Mouse (Mus musculus) liver, postnatal 0 days (tissue): ENCODE data around the gene Best3. TPM values are rescaled to one million over a fixed set of nuclear protein-coding genes. Genes with fewer than 3 reads are reported as not detected.
"Not testable (repeated sequence)": the region's sequence is repeated elsewhere in the genome, so short reads cannot be mapped to it uniquely, and the experiment has no call there.

Source experiments
- ATAC-seq: fragments of 200-750 bp; cut with Nextera tagmentation; 2 replicates; pipeline ENCODE4 v1.8.0; 2017; ENCODE audit warnings: mild to moderate bottlenecking, moderate library complexity
- DNase-seq: peaks from one replicate; pipeline ENCODE4 v3.0.0-alpha.2; 2016
- H3K27ac ChIP-seq: fragments of 300-500 bp; sonication (generic); 2 replicates; pipeline ENCODE4 v1.5.1; 2014; ENCODE audit warnings: antibody characterized with exemption, moderate library complexity, mild to moderate bottlenecking, low read depth
- H3K27me3 ChIP-seq: fragments of 300-500 bp; sonication (generic); 2 replicates; pipeline ENCODE4 v1.6.1; 2014; ENCODE audit warnings: low read length, control low read depth, mixed read lengths; ENCODE audit not compliant: insufficient read depth
- H3K36me3 ChIP-seq: fragments of 300-500 bp; sonication (generic); replicated peaks from 2 replicates; pipeline ENCODE4 v1.6.1; 2014; ENCODE audit warnings: mild to moderate bottlenecking, control low read depth, low read length, moderate library complexity, mixed read lengths; ENCODE audit not compliant: insufficient read depth
- H3K4me1 ChIP-seq: fragments of 300-500 bp; sonication (generic); 2 replicates; pipeline ENCODE4 v1.6.1; 2014; ENCODE audit warnings: antibody characterized with exemption, mild to moderate bottlenecking, control low read depth; ENCODE audit not compliant: insufficient read depth
- H3K4me2 ChIP-seq: fragments of 300-500 bp; sonication (generic); 2 replicates; pipeline ENCODE4 v1.6.1; 2014; ENCODE audit warnings: low read depth, mild to moderate bottlenecking, low read length, moderate library complexity, mixed read lengths
- H3K4me3 ChIP-seq: fragments of 300-500 bp; sonication (generic); 2 replicates; pipeline ENCODE4 v1.5.1; 2014; ENCODE audit warnings: low read depth, low read length
- H3K9ac ChIP-seq: fragments of 300-500 bp; sonication (generic); replicated peaks from 2 replicates; pipeline ENCODE4 v1.6.1; 2014; ENCODE audit warnings: mild to moderate bottlenecking, moderate library complexity
- H3K9me3 ChIP-seq: fragments of 300-500 bp; sonication (generic); 2 replicates; pipeline ENCODE4 v1.6.1; 2016; ENCODE audit warnings: mild to moderate bottlenecking, control low read depth, low read length, mixed read lengths
- CTCF ChIP-seq: sonication (generic); IDR thresholded peaks from 2 replicates; pipeline ENCODE4 v1.5.1; 2016; ENCODE audit warnings: antibody characterized with exemption, low read depth
- EP300 ChIP-seq: IDR thresholded peaks from 2 replicates; pipeline ENCODE4 v1.6.1; 2016; ENCODE audit warnings: antibody characterized with exemption, low read depth, mild to moderate bottlenecking
- WGBS: fragments of 180-500 bp; shearing (Covaris S2); extraction: QIAGEN DNeasy Blood & Tissue Kit; methylation state at CpG from one replicate; pipeline ENCODE4 v1.1.7; 2014; ENCODE audit not compliant: insufficient replicate concordance; 5-methylcytosine and 5-hydroxymethylcytosine counted together
- polyA plus RNA-seq: library from polyadenylated mRNA; unstranded; fragments of >200 nt; fragmentation: Nextera tagmentation; extraction: Ambion mirVana; gene quantifications from 2 replicates; pipeline ENCODE4 v1.2.1, GENCODE M21; 2015

Best3 gene
- polyA plus RNA-seq, 1 experiment from 2014 or later = not detected

DNA sequence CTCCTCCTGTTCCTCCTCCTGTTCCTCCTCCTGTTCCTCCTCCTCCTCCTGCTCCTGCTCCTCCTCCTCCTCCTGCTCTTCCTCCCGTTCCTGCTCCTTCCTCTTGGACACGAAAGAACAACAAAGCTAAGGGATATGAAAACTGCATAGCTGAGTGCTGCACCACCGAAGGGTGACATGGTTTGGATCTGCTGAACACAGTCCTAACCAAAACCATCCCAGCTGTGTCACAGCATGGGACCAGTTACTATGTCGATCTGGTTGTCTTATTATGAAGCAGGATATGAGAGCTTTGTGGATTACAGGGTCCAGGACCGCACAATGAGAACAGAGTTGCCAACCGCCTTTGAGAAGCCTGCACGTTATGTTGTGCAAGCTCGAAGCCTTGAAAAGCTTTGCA, 40.1 kb downstream of the Best3 start:
- H3K27me3 ChIP-seq = peaks cover 13% of the 10 kb centered on the region
- WGBS = 67% methylated on average over 8 of the region's 8 CpGs
- DNase-seq = no peak
- no peaks in the 10 kb centered on the region; the same call in 1 of the 2 replicates for H3K4me1 ChIP-seq
- no peak overlapping the region for H3K4me3 ChIP-seq
- ATAC-seq = no peak
- H3K9me3 ChIP-seq = no peaks in the 10 kb centered on the region
- H3K36me3 ChIP-seq = no peaks in the 10 kb centered on the region
- H3K9ac ChIP-seq = no peak overlapping the region
- no peak overlapping the region for H3K27ac ChIP-seq
- TF ChIP-seq EP300 (no peak), CTCF (no peak)
- H3K4me2 ChIP-seq = no peak overlapping the region

DNA sequence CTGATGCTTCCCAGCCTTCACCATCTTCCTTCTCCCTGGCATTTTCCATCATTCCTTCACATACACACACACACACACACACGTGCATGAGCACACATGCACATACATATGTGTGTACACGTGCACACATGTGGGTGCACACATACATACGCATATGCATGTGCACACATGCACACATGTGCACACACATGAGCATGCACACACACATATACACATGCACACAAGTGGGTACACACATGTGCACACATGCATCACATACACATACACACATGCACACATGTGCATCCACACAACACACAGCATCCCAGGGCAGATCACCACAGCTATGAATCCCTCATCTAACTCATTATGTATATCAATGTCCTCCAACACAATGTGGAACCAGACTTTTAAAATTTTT, 45.0 kb downstream of the Best3 start:
- Histone ChIP-seq H3K27ac (no peak overlapping the region), H3K27me3 (0 out of 2 replicates have a peak, but pooled peaks cover 4% of the 10 kb centered on the region), H3K9ac (no peak overlapping the region), H3K36me3 (no peaks in the 10 kb centered on the region), H3K4me2 (no peak overlapping the region), H3K4me3 (no peak overlapping the region), H3K4me1 (no peaks in the 10 kb centered on the region), H3K9me3 (no peaks in the 10 kb centered on the region)
- DNase-seq (no peak), ATAC-seq (no peak)
- WGBS = 75% methylated on average over 3 of the region's 3 CpGs
- TF ChIP-seq EP300 (no peak), CTCF (no peak)

DNA sequence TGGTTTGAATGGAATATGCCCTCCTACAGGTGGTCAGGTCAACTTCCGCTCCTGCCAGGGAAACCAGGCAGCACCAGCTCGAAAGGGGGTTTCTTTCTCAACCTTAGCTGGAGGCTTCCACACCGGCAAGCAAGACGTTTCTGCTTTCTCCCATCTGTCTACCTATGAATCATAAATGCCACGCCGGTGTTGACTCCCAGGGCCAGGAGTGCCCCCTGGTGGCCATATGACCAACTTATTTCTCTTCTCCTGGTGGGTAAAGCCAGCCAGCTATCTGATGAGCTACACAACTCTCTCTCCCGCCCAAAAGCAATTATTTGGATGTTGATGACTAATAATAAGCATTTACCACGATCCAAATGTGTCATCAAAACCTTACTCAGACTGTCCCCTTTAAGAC, 47.7 kb downstream of the Best3 start:
- no peaks in the 10 kb centered on the region for H3K4me1 ChIP-seq
- no peaks in the 10 kb centered on the region for H3K27me3 ChIP-seq
- no peak for TF ChIP-seq EP300
- peak; percentile 84 for TF ChIP-seq CTCF
- 17% methylated on average over 8 of the region's 8 CpGs for WGBS
- no peak overlapping the region for H3K27ac ChIP-seq
- H3K36me3 ChIP-seq = no peaks in the 10 kb centered on the region
- no peaks in the 10 kb centered on the region for H3K9me3 ChIP-seq
- DNase-seq (peak; percentile 84), ATAC-seq (no peak; the same call in 1 of the 2 replicates)
- H3K4me2 ChIP-seq = no peak overlapping the region
- no peak overlapping the region for H3K9ac ChIP-seq
- H3K4me3 ChIP-seq = no peak overlapping the region

DNA sequence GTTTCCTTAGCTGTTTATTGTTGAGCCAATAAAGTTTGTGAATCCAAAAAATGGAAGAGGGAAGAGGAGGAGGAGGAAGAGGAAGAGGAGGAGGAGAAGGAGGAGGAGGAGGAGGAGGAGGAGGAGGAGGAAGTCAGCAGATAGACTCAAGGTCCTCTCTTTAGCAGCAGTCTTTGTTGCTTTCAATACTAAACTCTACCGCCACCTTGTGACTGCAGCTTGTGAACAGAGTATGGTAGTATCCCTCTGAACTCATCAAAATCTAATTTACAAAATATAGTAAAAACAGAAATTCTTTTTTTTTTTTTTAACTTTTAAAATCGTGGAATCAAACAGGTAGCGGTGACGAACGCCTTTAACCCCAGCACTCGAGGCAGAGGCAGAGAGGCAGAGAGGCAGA, 54.2 kb downstream of the Best3 start:
- ATAC-seq (no peak), DNase-seq (no peak)
- TF ChIP-seq EP300 (no peak), CTCF (peak; percentile 42; the same call in 1 of the 2 replicates)
- no peak overlapping the region for H3K4me3 ChIP-seq
- H3K4me2 ChIP-seq = no peak overlapping the region
- H3K9me3 ChIP-seq = no peaks in the 10 kb centered on the region
- WGBS = 66% methylated on average over 6 of the region's 6 CpGs
- no peaks in the 10 kb centered on the region for H3K27me3 ChIP-seq
- H3K27ac ChIP-seq = no peak overlapping the region
- no peak overlapping the region for H3K9ac ChIP-seq
- H3K4me1 ChIP-seq = no peaks in the 10 kb centered on the region
- H3K36me3 ChIP-seq = no peaks in the 10 kb centered on the region

DNA sequence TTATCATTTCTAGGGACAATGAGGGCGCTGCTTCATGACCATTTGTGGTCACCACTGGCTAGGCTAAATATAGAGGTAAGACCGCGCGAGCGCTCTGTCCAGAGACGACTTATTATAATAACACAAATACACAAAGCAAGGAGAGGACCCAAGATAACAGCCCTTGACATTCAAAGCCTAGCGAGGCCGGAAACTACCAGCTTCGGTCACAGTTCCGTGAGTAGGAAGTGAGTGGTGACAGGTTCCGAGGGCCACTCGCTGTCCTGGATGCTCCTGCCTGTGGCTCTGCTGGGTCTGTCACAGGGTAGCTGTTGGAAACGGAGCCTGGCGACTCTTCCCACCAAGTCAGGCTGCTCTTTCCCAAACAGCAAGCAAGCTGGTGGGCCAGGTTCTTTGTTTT, 56.2 kb downstream of the Best3 start:
- no peaks in the 10 kb centered on the region for H3K9me3 ChIP-seq
- ATAC-seq = no peak
- no peak for DNase-seq
- H3K4me1 ChIP-seq = no peaks in the 10 kb centered on the region
- WGBS = 65% methylated on average over 14 of the region's 14 CpGs
- H3K27me3 ChIP-seq = no peaks in the 10 kb centered on the region
- H3K27ac ChIP-seq = no peak overlapping the region
- no peak overlapping the region for H3K9ac ChIP-seq
- H3K36me3 ChIP-seq = no peaks in the 10 kb centered on the region
- H3K4me3 ChIP-seq = no peak overlapping the region
- TF ChIP-seq CTCF (no peak), EP300 (no peak)
- H3K4me2 ChIP-seq = no peak overlapping the region

DNA sequence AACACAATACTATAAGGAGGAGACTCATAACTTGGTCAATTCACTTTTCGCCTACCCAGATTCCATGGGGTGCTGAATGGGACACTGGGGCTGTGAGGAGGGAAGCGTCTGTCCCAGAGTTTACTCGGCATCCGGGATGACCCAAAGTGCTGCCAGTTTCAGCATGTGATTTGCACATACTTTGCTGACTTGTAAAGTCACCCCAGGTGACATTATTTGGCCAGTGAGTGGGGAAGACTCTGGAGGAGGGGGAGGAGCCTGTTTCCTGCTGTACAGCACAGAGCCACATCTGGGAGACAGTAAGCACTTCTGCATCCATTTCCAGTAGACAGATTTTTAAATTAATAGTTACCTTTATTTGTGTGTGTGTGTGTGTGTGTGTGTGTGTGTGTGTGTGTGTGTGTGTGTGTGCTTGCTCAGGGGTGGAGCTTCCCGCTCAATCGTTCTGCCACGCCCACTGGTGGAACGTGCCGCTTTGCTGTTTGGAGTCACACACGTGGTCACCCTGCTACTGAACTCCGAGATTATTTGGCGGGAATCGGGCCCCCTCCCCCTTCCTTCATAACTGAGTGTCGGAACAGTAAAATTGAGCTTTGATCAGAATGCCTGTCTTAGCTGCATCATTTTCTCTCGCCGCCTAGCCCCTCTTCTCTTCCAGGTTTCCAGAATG, 57.5 kb downstream of the Best3 start:
- not testable (repeated sequence) for H3K4me1 ChIP-seq, H3K4me3 ChIP-seq
- peak overlapping the region; percentile 13; the same call in 1 of the 2 replicates for H3K4me2 ChIP-seq

More for the DNA sequence above, 57.5 kb downstream of the Best3 start:
- WGBS = 32% methylated on average over 15 of the region's 16 CpGs
- not testable (repeated sequence) for H3K9me3 ChIP-seq, H3K27ac ChIP-seq, H3K36me3 ChIP-seq, H3K27me3 ChIP-seq
- ATAC-seq (peak; percentile 80), DNase-seq (peak; percentile 42)
- 0 out of 2 replicates have a peak overlapping the region, but pooled peaks have one; percentile 26 for H3K9ac ChIP-seq
